Mouse (Mus musculus): ENCODE data around the gene Krtap2-4.
A peak's percentile ranks its signal among the peaks of the same experiment; 100 is the strongest.
"Not testable (repeated sequence)": the region's sequence is repeated elsewhere in the genome, so short reads cannot be mapped to it uniquely, and the experiment has no call there.

Krtap2-4 gene

GRCm38 (mm10) chr11:99614796-99615363 is at the start of gene Krtap2-4:
Gene Krtap2-4, minus strand, starts transcription at chr11:99614846.
- no peak for DNase-seq (ENCODE audit: low spot score)

GRCm38 (mm10) chr11:99662802-99663201 is 48.2 kb upstream of the Krtap2-4 start:
- no peak for DNase-seq (ENCODE audit: low spot score)

GRCm38 (mm10) chr11:99659256-99659655 is 44.6 kb upstream of the Krtap2-4 start:
- no peak for DNase-seq (ENCODE audit: low spot score)

GRCm38 (mm10) chr11:99658467-99659010 is 43.9 kb upstream of the Krtap2-4 start, which contains the start of gene Gm11563:
Gene Gm11563, minus strand, starts transcription at chr11:99658960.
- not testable (repeated sequence) for DNase-seq (ENCODE audit: low spot score)

GRCm38 (mm10) chr11:99657051-99657450 is 42.4 kb upstream of the Krtap2-4 start:
- no peak for DNase-seq (ENCODE audit: low spot score)

GRCm38 (mm10) chr11:99650136-99650535 is 35.5 kb upstream of the Krtap2-4 start, which contains the start of gene Gm11555:
Gene Gm11555, minus strand, starts transcription at chr11:99650236.
- no peak for DNase-seq (ENCODE audit: low spot score)

- no peak for DNase-seq (ENCODE audit: low spot score)
These were observed 31.8 kb upstream of the Krtap2-4 start for GRCm38 (mm10) chr11:99646444-99646843.

GRCm38 (mm10) chr11:99644351-99644750 is 29.7 kb upstream of the Krtap2-4 start:
- DNase-seq (ENCODE audit: low spot score) = peak; percentile 9

- not testable (repeated sequence) for DNase-seq (ENCODE audit: low spot score)
These were observed 29.0 kb upstream of the Krtap2-4 start, which contains the start of gene Krtap4-7 for GRCm38 (mm10) chr11:99643635-99644139. Gene Krtap4-7, minus strand, starts transcription at chr11:99644089.

GRCm38 (mm10) chr11:99640926-99641325 is 26.3 kb upstream of the Krtap2-4 start:
- DNase-seq (ENCODE audit: low spot score) = no peak

- no peak for DNase-seq (ENCODE audit: low spot score)
These were observed 22.4 kb upstream of the Krtap2-4 start for GRCm38 (mm10) chr11:99637086-99637485.

GRCm38 (mm10) chr11:99634653-99635134 is 20.0 kb upstream of the Krtap2-4 start, which contains the start of gene Krtap4-2:
Gene Krtap4-2, minus strand, starts transcription at chr11:99635084.
- DNase-seq (ENCODE audit: low spot score) = no peak

GRCm38 (mm10) chr11:99633293-99633692 is 18.6 kb upstream of the Krtap2-4 start:
- DNase-seq (ENCODE audit: low spot score) = no peak

- DNase-seq (ENCODE audit: low spot score) = no peak
These were observed 16.2 kb upstream of the Krtap2-4 start for GRCm38 (mm10) chr11:99630890-99631289.

GRCm38 (mm10) chr11:99628138-99628537 is 13.5 kb upstream of the Krtap2-4 start, which contains the start of gene Krtap4-1:
Gene Krtap4-1, minus strand, starts transcription at chr11:99628238.
- no peak for DNase-seq (ENCODE audit: low spot score)

GRCm38 (mm10) chr11:99620335-99620734 is 5.7 kb upstream of the Krtap2-4 start, which contains the start of gene Gm11562:
Gene Gm11562, minus strand, starts transcription at chr11:99620435.
- no peak for DNase-seq (ENCODE audit: low spot score)

- not testable (repeated sequence) for DNase-seq (ENCODE audit: low spot score)
These were observed 4.6 kb downstream of the Krtap2-4 start, which contains the start of gene Gm11937 for GRCm38 (mm10) chr11:99610089-99610488. Gene Gm11937, minus strand, starts transcription at chr11:99610189.

GRCm38 (mm10) chr11:99609126-99609525 is 5.5 kb downstream of the Krtap2-4 start:
- DNase-seq (ENCODE audit: low spot score) = peak; percentile 52

GRCm38 (mm10) chr11:99603208-99603607 is 11.4 kb downstream of the Krtap2-4 start, which contains the start of gene Gm11938:
Gene Gm11938, minus strand, starts transcription at chr11:99603308.
- not testable (repeated sequence) for DNase-seq (ENCODE audit: low spot score)

GRCm38 (mm10) chr11:99597742-99598141 is 16.9 kb downstream of the Krtap2-4 start, which contains the start of gene Krtap9-3:
Gene Krtap9-3, minus strand, starts transcription at chr11:99598105.
- not testable (repeated sequence) for DNase-seq (ENCODE audit: low spot score)

- DNase-seq (ENCODE audit: low spot score) = no peak
These were observed 23.7 kb downstream of the Krtap2-4 start, which contains the start of gene Krtap1-3 for GRCm38 (mm10) chr11:99590981-99591380. Gene Krtap1-3, minus strand, starts transcription at chr11:99591339.

- peak; percentile 25 for DNase-seq (ENCODE audit: low spot score)
These were observed 29.6 kb downstream of the Krtap2-4 start for GRCm38 (mm10) chr11:99585096-99585495.

Measured in layer of hippocampus, adult 9-10 months (tissue).